Mouse (Mus musculus): ENCODE measurements around the gene Rbm18. TPM values are rescaled to one million over a fixed set of nuclear protein-coding genes. Genes with fewer than 3 reads are reported as not detected.

Rbm18 gene
- polyA plus RNA-seq, 1 experiment from 2014 or later: 96.2 TPM

DNA sequence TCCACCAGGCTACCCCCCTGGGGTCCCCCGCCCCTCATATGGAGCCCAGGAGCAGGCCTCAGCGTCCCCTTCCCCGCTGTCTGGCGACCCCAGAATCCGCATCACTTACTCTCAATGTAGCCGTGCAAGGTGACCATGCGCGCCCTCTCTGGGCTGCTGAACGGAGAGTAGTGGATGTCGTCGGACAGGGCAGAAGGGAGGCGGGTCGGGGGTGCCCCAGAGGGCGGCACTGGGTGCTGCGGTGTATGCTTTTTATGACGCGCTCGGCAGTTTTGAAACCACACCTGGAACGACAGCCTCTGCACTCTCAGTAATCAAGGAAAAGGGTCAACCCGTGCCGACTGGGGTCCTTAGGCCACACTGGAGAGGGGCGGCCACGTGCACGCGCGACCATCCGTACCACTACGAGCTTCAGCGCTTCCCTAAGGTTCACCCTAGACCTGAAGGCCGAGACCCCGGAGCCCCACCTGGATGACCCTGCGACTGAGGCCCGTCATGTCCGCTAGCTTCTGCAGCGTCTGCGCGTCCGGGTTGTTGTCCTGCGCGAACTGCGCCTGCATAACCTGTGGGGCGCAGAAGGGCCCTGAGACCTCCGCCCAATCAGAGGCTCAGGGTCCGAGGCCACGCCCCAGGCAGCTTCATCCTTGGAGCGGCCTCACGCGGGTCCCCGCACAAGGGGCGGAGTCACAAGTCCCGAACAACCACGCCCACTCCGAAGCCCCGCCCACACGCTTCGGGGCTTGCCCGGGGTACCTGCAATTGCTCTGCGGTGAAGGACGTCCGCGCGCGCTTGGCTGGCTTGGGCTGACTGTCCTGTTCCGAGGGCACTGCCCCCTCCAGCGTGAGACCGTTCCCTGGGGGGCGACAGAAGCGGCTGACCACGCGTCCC lies 45.5 kb downstream of the Rbm18 start:
- WGBS: 2% methylated on average over 70 of the region's 70 CpGs
- H3K4me2 ChIP-seq (replicated peaks): peak overlapping the region; percentile 76
- H3K36me3 ChIP-seq: no peaks in the 10 kb centered on the region
- peak overlapping the region; percentile 45 for H3K9ac ChIP-seq
- peak overlapping the region; percentile 41 for H3K4me3 ChIP-seq
- H3K27me3 ChIP-seq: peaks cover 84% of the 10 kb centered on the region
- ATAC-seq (ENCODE audit: insufficient number of reproducible peaks, insufficient read depth, low FRiP score, low TSS enrichment): peak; percentile 86
- H3K4me1 ChIP-seq: peaks cover 19% of the 10 kb centered on the region
- H3K9me3 ChIP-seq: no peaks in the 10 kb centered on the region
- peak overlapping the region; percentile 23; the same call in 1 of the 2 replicates for H3K27ac ChIP-seq

DNA sequence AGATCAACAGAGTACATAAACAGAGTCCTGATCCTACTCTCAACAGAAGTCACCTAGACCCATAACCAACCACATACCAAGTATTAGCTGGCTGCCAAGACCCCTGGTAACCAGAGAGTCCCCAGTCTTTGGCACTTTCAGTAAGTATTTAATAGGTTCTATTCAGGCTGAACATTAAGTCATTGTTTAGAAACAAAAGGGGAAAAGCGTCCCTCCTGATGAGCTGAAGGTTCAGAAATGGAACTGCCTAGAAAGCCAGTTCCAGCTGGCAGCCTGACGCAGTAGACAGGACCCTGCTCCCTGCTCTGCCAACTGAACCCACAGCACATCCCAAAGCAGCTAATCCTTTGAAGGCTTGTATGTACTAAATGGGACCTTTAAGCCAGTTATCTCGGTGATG lies 47.4 kb downstream of the Rbm18 start:
- H3K4me2 ChIP-seq (replicated peaks): no peak overlapping the region

DNA sequence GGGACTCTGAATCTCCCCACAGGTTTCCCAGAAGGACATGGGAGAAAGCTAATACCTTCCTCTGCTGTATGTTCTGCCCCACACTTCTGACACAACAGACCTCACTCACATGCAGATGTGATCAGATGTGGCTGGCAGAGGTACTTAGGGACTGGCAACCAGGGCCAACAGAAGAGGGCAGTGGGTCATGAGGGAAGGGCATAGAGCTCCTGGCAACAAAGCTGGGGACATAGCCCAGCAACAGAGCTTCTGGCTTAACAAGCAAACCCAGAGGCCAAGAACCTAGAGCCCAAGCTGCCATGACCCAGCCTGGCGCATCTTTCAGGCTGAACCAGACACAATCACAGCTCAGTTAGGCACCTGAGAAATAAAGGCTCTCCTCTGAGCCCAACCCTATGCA lies 51.5 kb downstream of the Rbm18 start:
- H3K4me1 ChIP-seq: peaks cover 11% of the 10 kb centered on the region
- no peaks in the 10 kb centered on the region for H3K9me3 ChIP-seq
- no peaks in the 10 kb centered on the region for H3K36me3 ChIP-seq
- 90% methylated on average over 1 of the region's 1 CpGs for WGBS
- no peak overlapping the region for H3K4me2 ChIP-seq (replicated peaks)
- no peak for ATAC-seq (ENCODE audit: insufficient number of reproducible peaks, insufficient read depth, low FRiP score, low TSS enrichment)
- no peak overlapping the region for H3K27ac ChIP-seq
- peaks cover 24% of the 10 kb centered on the region for H3K27me3 ChIP-seq
- no peak overlapping the region for H3K4me3 ChIP-seq
- no peak overlapping the region for H3K9ac ChIP-seq

More for the DNA sequence above, 47.4 kb downstream of the Rbm18 start:
- WGBS: 64% methylated on average over 3 of the region's 3 CpGs
- H3K9me3 ChIP-seq: no peaks in the 10 kb centered on the region
- no peak overlapping the region for H3K27ac ChIP-seq
- H3K36me3 ChIP-seq: no peaks in the 10 kb centered on the region
- no peak for ATAC-seq (ENCODE audit: insufficient number of reproducible peaks, insufficient read depth, low FRiP score, low TSS enrichment)
- peaks cover 65% of the 10 kb centered on the region for H3K27me3 ChIP-seq
- H3K4me3 ChIP-seq: no peak overlapping the region
- peaks cover 18% of the 10 kb centered on the region for H3K4me1 ChIP-seq
- H3K9ac ChIP-seq: no peak overlapping the region

DNA sequence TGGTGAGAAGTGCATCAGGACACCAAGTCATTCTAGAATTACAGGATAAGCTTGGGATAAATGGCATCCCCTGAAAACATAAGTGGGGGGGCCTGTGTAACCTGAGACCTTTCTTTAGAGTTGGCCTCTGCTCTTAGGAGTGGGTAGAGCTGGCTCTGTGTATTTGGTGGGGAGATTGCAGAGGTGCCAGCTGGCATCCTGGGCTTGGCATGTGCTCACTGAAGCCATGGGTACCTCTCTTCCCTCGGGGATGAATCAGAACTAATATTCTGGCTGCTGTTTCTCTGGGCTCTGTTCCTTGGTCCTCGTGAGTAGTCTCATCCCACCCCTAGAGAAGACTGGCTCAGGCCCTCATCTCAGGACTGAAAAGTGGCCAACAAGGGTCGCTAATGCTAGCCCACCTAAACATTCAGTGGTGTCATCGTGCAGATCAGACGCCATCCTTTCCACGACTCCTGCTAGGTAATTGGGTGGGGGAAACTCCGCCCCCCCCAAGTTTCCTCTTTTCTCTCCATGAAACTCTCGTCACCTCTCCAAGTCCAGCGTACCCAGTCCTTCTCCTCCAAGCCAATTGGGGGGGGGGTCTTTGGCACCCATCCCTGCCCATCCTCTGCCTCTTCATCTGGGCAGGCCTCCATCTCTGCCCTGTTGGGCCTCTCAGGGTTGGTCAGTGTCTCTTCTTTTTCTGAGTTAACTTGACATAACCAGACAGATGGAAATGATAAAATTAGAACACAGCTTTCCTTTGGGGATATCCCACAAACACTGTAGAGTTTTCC lies 53.6 kb downstream of the Rbm18 start:
- 79% methylated on average over 9 of the region's 9 CpGs for WGBS
- Histone ChIP-seq H3K27me3 (peaks cover 9% of the 10 kb centered on the region; the same call in 1 of the 2 replicates), H3K9ac (no peak overlapping the region), H3K4me3 (no peak overlapping the region), H3K27ac (no peak overlapping the region), H3K9me3 (no peaks in the 10 kb centered on the region), H3K36me3 (no peaks in the 10 kb centered on the region), H3K4me2 (replicated peaks) (no peak overlapping the region), H3K4me1 (peaks cover 21% of the 10 kb centered on the region)
- no peak for ATAC-seq (ENCODE audit: insufficient number of reproducible peaks, insufficient read depth, low FRiP score, low TSS enrichment)

DNA sequence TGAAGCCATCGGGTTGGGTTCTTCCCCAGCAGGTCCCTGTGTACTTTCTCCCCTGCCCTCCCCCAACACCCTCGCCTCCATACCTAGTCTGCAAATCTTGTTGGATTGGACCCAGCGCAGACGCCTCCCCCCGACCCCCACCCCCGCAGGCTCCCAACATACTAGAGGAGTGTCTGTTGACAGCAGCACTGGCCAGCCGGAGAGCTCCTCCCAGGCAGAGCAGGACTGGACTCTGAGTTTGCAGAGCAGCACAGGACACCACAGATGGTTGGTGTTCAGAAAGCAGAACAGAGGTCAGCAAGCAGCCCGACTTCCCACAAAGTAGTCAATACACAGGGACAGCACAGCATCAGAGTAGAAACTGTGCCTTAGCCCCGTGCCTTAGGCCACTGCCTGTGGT lies 55.1 kb downstream of the Rbm18 start:
- no peaks in the 10 kb centered on the region for H3K27me3 ChIP-seq
- H3K4me2 ChIP-seq (replicated peaks): no peak overlapping the region
- 16% methylated on average over 9 of the region's 9 CpGs for WGBS
- no peak overlapping the region; the same call in 1 of the 2 replicates for H3K27ac ChIP-seq
- H3K4me3 ChIP-seq: no peak overlapping the region
- H3K9ac ChIP-seq: no peak overlapping the region
- peaks cover 31% of the 10 kb centered on the region for H3K4me1 ChIP-seq
- H3K9me3 ChIP-seq: no peaks in the 10 kb centered on the region
- ATAC-seq (ENCODE audit: insufficient number of reproducible peaks, insufficient read depth, low FRiP score, low TSS enrichment): no peak
- H3K36me3 ChIP-seq: no peaks in the 10 kb centered on the region

DNA sequence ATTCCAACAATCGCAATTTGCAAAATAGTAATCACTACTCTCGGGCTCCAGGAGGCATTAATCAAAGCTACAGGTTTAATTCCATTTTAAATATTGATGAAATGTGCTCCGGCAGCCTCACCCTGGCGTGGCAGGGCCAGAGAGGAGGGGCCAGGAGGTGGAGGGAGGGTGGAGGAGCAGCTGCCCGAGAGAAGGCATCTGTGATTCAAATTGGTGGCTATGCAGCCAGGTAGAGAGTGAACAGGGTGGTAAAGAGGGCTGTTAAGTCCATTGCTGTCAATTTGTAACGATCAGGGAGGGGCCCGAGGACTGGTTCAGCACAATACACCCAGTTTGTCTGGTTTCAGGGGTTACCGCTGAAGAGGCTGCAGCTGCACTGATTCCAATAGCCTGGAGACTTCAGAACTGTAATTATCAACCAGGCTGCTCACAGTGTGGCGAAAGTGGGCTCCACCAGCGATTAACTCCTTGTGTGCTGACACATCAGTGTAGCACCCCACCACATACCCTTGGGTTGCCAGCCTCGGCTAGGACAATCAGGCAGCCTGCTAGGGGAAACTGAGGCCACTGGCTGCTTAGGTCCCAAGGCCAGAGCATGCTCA lies 59.3 kb downstream of the Rbm18 start:
- ATAC-seq (ENCODE audit: insufficient number of reproducible peaks, insufficient read depth, low FRiP score, low TSS enrichment): no peak

DNA sequence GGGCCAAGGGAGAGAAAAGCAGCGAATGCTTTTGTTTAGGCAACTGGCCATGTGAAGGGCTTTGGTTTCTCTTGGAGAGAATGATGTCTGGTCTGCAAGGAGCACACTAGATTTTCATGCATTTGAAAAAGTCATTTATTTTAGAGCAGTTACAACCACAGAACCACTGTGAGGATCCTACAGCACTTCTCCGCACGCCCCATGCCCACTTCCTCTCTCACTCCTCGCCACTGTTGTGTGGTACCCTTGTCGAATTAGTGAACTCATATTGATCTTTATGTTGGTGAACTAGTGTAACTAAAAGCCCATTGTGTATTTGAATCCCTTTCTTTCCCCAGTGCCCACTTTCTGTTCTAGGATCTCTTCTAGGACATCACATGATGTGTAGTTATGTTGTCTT lies 61.4 kb downstream of the Rbm18 start:
- Histone ChIP-seq H3K36me3 (no peaks in the 10 kb centered on the region), H3K4me1 (peaks cover 20% of the 10 kb centered on the region), H3K27ac (no peak overlapping the region), H3K27me3 (no peaks in the 10 kb centered on the region), H3K4me2 (replicated peaks) (no peak overlapping the region), H3K9me3 (no peaks in the 10 kb centered on the region), H3K9ac (no peak overlapping the region), H3K4me3 (no peak overlapping the region)
- no peak for ATAC-seq (ENCODE audit: insufficient number of reproducible peaks, insufficient read depth, low FRiP score, low TSS enrichment)
- 87% methylated on average over 5 of the region's 5 CpGs for WGBS

More for the DNA sequence above, 59.3 kb downstream of the Rbm18 start:
- Histone ChIP-seq H3K9ac (no peak overlapping the region), H3K36me3 (no peaks in the 10 kb centered on the region), H3K9me3 (no peaks in the 10 kb centered on the region), H3K27ac (0 out of 2 replicates have a peak overlapping the region, but pooled peaks have one; percentile 23), H3K4me2 (replicated peaks) (peak overlapping the region; percentile 31), H3K4me1 (peaks cover 23% of the 10 kb centered on the region), H3K27me3 (no peaks in the 10 kb centered on the region), H3K4me3 (no peak overlapping the region)
- 15% methylated on average over 11 of the region's 11 CpGs for WGBS

DNA sequence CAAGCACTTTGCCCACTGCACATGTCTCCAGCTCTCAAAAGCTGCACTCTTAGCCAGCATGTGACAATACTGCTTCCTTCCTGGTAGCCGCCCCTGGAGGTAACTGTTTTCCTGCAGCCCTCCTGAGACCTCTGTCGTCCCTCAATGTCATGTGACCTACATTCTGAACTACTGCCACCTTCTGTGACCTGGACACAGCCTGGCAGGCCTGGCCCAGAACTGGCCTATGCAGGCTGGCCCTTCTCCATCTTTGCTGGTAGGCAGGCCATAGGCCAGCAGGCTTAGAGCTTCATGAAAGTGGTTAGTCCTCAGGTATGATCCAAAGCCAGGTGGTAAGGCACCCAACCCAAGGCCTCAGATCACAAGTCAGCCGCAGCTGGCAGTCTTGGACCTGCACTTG lies 62.8 kb downstream of the Rbm18 start:
- Histone ChIP-seq H3K27me3 (no peaks in the 10 kb centered on the region), H3K27ac (no peak overlapping the region), H3K36me3 (no peaks in the 10 kb centered on the region), H3K4me2 (replicated peaks) (no peak overlapping the region), H3K4me1 (peaks cover 15% of the 10 kb centered on the region), H3K9ac (no peak overlapping the region), H3K9me3 (no peaks in the 10 kb centered on the region), H3K4me3 (no peak overlapping the region)
- no peak for ATAC-seq (ENCODE audit: insufficient number of reproducible peaks, insufficient read depth, low FRiP score, low TSS enrichment)
- 54% methylated on average over 3 of the region's 3 CpGs for WGBS

DNA sequence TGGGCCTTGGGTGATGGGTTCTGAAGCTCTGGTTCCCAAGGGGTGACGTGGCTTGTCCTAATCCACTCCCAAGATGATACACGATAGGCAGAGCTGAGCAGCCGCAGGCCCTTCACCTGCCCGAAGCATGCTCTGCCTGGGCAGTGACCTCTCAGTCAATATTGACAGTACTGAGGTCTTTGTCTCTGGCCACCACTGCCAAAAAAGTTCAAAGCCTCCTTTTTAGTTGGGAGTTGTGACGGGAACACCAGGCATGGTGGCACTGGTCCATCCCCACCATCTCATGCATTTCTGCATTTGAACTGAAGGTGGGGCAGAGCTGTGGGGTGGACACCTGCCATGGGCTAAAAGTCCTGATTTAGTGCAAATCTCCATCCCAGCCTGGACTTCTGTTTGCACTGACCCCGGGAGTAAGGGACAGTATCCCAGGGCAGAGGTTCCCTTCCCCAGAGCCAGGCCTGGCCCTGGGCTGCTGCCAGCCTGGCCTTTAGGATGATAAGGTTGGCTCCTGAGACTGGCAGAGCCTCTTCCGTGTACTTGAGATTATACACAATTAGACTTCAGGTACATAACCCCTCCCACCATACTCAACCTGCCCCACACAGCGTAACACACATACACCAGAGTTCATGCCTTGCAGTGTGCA lies 64.8 kb downstream of the Rbm18 start:
- Histone ChIP-seq H3K4me1 (no peaks in the 10 kb centered on the region), H3K36me3 (no peaks in the 10 kb centered on the region), H3K9me3 (no peaks in the 10 kb centered on the region), H3K9ac (no peak overlapping the region), H3K27ac (no peak overlapping the region), H3K4me3 (no peak overlapping the region), H3K27me3 (no peaks in the 10 kb centered on the region), H3K4me2 (replicated peaks) (no peak overlapping the region)
- WGBS: 78% methylated on average over 8 of the region's 8 CpGs
- no peak for ATAC-seq (ENCODE audit: insufficient number of reproducible peaks, insufficient read depth, low FRiP score, low TSS enrichment)

DNA sequence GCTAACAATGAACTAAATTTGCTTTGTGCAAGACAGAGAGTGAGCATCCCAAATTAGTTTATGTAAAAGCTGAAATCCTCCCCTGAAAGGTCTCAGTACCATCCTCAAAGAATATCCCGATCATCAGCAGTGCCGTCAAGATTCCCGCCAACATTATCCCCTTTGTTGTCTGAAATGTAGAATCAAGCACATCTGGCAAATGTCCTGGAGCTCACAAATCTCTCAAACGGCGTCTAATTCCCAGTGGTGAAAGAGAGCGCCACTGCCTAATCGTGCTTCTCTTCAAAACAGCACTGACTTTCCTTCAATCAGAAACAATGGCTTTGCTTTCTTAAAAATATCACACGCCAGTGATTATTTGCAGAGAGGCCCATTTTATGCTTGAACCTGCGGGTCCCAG lies 69.4 kb downstream of the Rbm18 start:
- H3K4me1 ChIP-seq: no peaks in the 10 kb centered on the region
- H3K9ac ChIP-seq: no peak overlapping the region
- H3K36me3 ChIP-seq: no peaks in the 10 kb centered on the region
- no peak overlapping the region for H3K4me3 ChIP-seq
- no peak overlapping the region for H3K27ac ChIP-seq
- no peaks in the 10 kb centered on the region for H3K27me3 ChIP-seq
- ATAC-seq (ENCODE audit: insufficient number of reproducible peaks, insufficient read depth, low FRiP score, low TSS enrichment): no peak
- no peak overlapping the region for H3K4me2 ChIP-seq (replicated peaks)
- WGBS: 53% methylated on average over 9 of the region's 9 CpGs
- H3K9me3 ChIP-seq: no peaks in the 10 kb centered on the region
